Mouse (Mus musculus): ENCODE data around the gene Csrp1.
A peak's percentile ranks its signal among the peaks of the same experiment; 100 is the strongest.

Gene Csrp1

GRCm38 (mm10) chr1:135771573-135771970 is 51.7 kb downstream of the Csrp1 start:
- DNase-seq (ENCODE audit: low read depth, low spot score), result no peak

- no peak for DNase-seq (ENCODE audit: low read depth, low spot score)
Measured at GRCm38 (mm10) chr1:135776596-135776995, 56.7 kb downstream of the Csrp1 start.

GRCm38 (mm10) chr1:135777046-135777445 is 57.2 kb downstream of the Csrp1 start:
- DNase-seq (ENCODE audit: low read depth, low spot score), result no peak

- DNase-seq (ENCODE audit: low read depth, low spot score), result no peak
Measured at GRCm38 (mm10) chr1:135778780-135779535, 59.1 kb downstream of the Csrp1 start, which contains the start of gene Tnni1. Tnni1 (plus strand) TSS chr1:135779434.

GRCm38 (mm10) chr1:135780649-135781048 is 60.8 kb downstream of the Csrp1 start:
- DNase-seq (ENCODE audit: low read depth, low spot score), result peak; percentile 60

- no peak for DNase-seq (ENCODE audit: low read depth, low spot score)
Measured at GRCm38 (mm10) chr1:135781220-135781619, 61.4 kb downstream of the Csrp1 start.

GRCm38 (mm10) chr1:135782816-135783215 is 63.0 kb downstream of the Csrp1 start:
- DNase-seq (ENCODE audit: low read depth, low spot score), result no peak

- DNase-seq (ENCODE audit: low read depth, low spot score), result no peak
Measured at GRCm38 (mm10) chr1:135787799-135788198, 67.9 kb downstream of the Csrp1 start.

GRCm38 (mm10) chr1:135788708-135789107 is 68.8 kb downstream of the Csrp1 start:
- DNase-seq (ENCODE audit: low read depth, low spot score), result no peak

- no peak for DNase-seq (ENCODE audit: low read depth, low spot score)
Measured at GRCm38 (mm10) chr1:135789815-135790214, 70.0 kb downstream of the Csrp1 start.

- no peak for DNase-seq (ENCODE audit: low read depth, low spot score)
Measured at GRCm38 (mm10) chr1:135792143-135792939, 72.5 kb downstream of the Csrp1 start.

- DNase-seq (ENCODE audit: low read depth, low spot score), result no peak
Measured at GRCm38 (mm10) chr1:135793370-135794215, 73.7 kb downstream of the Csrp1 start.

- no peak for DNase-seq (ENCODE audit: low read depth, low spot score)
Measured at GRCm38 (mm10) chr1:135794216-135795134, 74.6 kb downstream of the Csrp1 start.

GRCm38 (mm10) chr1:135798492-135798891 is 78.6 kb downstream of the Csrp1 start:
- no peak for DNase-seq (ENCODE audit: low read depth, low spot score)

GRCm38 (mm10) chr1:135799109-135799627 is 79.3 kb downstream of the Csrp1 start:
- DNase-seq (ENCODE audit: low read depth, low spot score), result no peak

GRCm38 (mm10) chr1:135800192-135800950 is 80.5 kb downstream of the Csrp1 start:
- DNase-seq (ENCODE audit: low read depth, low spot score), result no peak
